Mouse (Mus musculus): ENCODE measurements around the gene Il5.

The Il5 gene

GRCm38 (mm10) chr11:53769760-53770124 is 49.1 kb downstream of the Il5 start, which contains the start of gene Irf1:
Gene Irf1, plus strand, starts transcription at chr11:53770014.
- intact Hi-C loops (cut with DNase I): no loop called here

GRCm38 (mm10) chr11:53770125-53770791 is 49.7 kb downstream of the Il5 start:
- intact Hi-C loops (cut with DNase I): no loop called here

- intact Hi-C loops (cut with DNase I): no loop called here
These were observed 50.6 kb downstream of the Il5 start for GRCm38 (mm10) chr11:53771001-53771744.

- intact Hi-C loops (cut with DNase I): no loop called here
These were observed 51.9 kb downstream of the Il5 start for GRCm38 (mm10) chr11:53772536-53772935.

GRCm38 (mm10) chr11:53773087-53773486 is 52.5 kb downstream of the Il5 start, which contains the start of gene Gm17334:
Gene Gm17334, minus strand, starts transcription at chr11:53773187.
- intact Hi-C loops (cut with DNase I): no loop called here

GRCm38 (mm10) chr11:53773641-53774360 is 53.2 kb downstream of the Il5 start:
- intact Hi-C loops (cut with DNase I): no loop called here

Small RNAs within 50 kb of the gene (microRNA-seq; reads per million reads assigned to microRNA genes)
- 0.11 to 0.62 reads per million in 2 experiments for gene Mir7671
